Mouse (Mus musculus) central nervous system, embryonic 11.5 days (tissue): ENCODE measurements around the gene Uso1. TPM values are rescaled to one million over a fixed set of nuclear protein-coding genes. Genes with fewer than 3 reads are reported as not detected.

ENCODE experiments used
- polyA plus RNA-seq: library from polyadenylated mRNA; depleted of rRNA; stranded (reverse); fragments of >200 nt; gene quantifications from 2 replicates; pipeline ENCODE4 v1.2.3, GENCODE M21; 2012; rRNA removed

Gene Uso1
- polyA plus RNA-seq: 46.0 and 46.9 TPM in 2 replicates

GRCm38 (mm10) chr5:92137239-92138046 lies at the start of gene Uso1:
TSS of gene Uso1 (plus strand) at chr5:92137938.

GRCm38 (mm10) chr5:92215308-92215707 lies 77.6 kb downstream of the Uso1 start, which contains the start of gene U90926:
TSS of gene U90926 (minus strand) at chr5:92215408.

Other genes starting within 250 kb of the Uso1 start
- 42.9 and 48.7 TPM in 2 replicates for gene Rchy1, start 174.9 kb upstream of the Uso1 start, polyA plus RNA-seq
- not detected in 2 replicates for gene Odaph, start 150.5 kb upstream of the Uso1 start, polyA plus RNA-seq
- gene Cdkl2, start 94.1 kb upstream of the Uso1 start, polyA plus RNA-seq: 0.16 and 0.51 TPM in 2 replicates
- 133 and 284 TPM in 2 replicates for gene G3bp2, start 54.2 kb upstream of the Uso1 start, polyA plus RNA-seq
- gene U90926, start 77.5 kb downstream of the Uso1 start, polyA plus RNA-seq: not detected in 2 replicates
- gene Ppef2, start 118.3 kb downstream of the Uso1 start, polyA plus RNA-seq: 0.46 and 0.68 TPM in 2 replicates
- 4.7 and 5.2 TPM in 2 replicates for gene Naaa, start 140.2 kb downstream of the Uso1 start, polyA plus RNA-seq
- 29.8 and 30.7 TPM in 2 replicates for gene Sdad1, start 172.5 kb downstream of the Uso1 start, polyA plus RNA-seq
- not detected in 2 replicates for gene Cxcl9, start 190.1 kb downstream of the Uso1 start, polyA plus RNA-seq
- gene Art3, start 193.9 kb downstream of the Uso1 start, polyA plus RNA-seq: 2.5 and 4.2 TPM in 2 replicates
- 0.63 and 0.65 TPM in 2 replicates for gene Cxcl10, start 211.0 kb downstream of the Uso1 start, polyA plus RNA-seq